Mouse (Mus musculus): ENCODE measurements at regions not wholly inside any gene's neighbourhood (a gene's known extent, or its start where the extent isn't known, plus 50 kb on each side); places are given as distances from the start of the nearest gene placed in this dataset.

GRCm38 (mm10) chr5:16461795-16462194, 91.5 kb upstream of the Hgf start:
- TF ChIP-seq EP300 (IDR thresholded peaks at IDR 0.05; ENCODE audit: low read depth) (no peak), CTCF (IDR thresholded peaks at IDR 0.05; ENCODE audit: low read depth) (no peak)
- 74% methylated on average over 2 of the region's 2 CpGs for WGBS

DNA sequence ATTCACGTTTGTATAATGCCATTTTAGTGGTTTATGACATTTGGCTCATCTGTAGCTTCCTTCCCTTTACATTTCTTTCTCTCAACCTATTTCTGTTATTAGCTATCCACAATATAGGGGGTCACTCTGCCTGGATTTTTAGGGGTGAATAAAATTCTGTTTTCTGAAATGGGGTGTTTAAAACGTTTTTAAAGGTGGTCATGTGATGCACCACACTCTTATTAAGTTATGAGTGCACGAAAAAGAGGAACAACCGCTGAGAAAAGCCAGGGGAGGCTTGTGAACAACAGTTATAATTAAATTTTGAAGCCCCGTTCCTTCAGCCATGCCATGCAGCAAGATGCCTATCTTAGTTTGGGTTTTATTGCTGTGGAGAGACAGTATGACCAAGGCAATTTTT, 87.0 kb upstream of the Hgf start:
- ATAC-seq (ENCODE audit: insufficient read depth, low read depth) (no peak), DNase-seq (ENCODE audit: low spot score) (no peak)
- Histone ChIP-seq H3K4me2 (ENCODE audit: low read depth, low read length) (no peak overlapping the region), H3K9me3 (replicated peaks; ENCODE audit: control insufficient read depth, low read length) (no peaks in the 10 kb centered on the region), H3K36me3 (replicated peaks; ENCODE audit: control insufficient read depth, insufficient read depth, low read length) (no peaks in the 10 kb centered on the region), H3K4me1 (ENCODE audit: control insufficient read depth, insufficient read depth) (peaks cover 6% of the 10 kb centered on the region; the same call in 1 of the 2 replicates), H3K27me3 (ENCODE audit: control insufficient read depth, insufficient read depth, low read length) (no peaks in the 10 kb centered on the region), H3K9ac (replicated peaks; ENCODE audit: low read depth, low read length) (no peak overlapping the region), H3K27ac (ENCODE audit: low read depth) (no peak overlapping the region), H3K4me3 (ENCODE audit: low read depth, low read length) (no peak overlapping the region)
- TF ChIP-seq CTCF (IDR thresholded peaks at IDR 0.05; ENCODE audit: low read depth): no peak
- TF ChIP-seq EP300 (IDR thresholded peaks at IDR 0.05; ENCODE audit: low read depth): no peak
- WGBS: 74% methylated on average over 5 of the region's 5 CpGs

More at GRCm38 (mm10) chr5:16461795-16462194, 91.5 kb upstream of the Hgf start:
- no peaks in the 10 kb centered on the region for H3K4me1 ChIP-seq (ENCODE audit: control insufficient read depth, insufficient read depth)
- H3K9me3 ChIP-seq (replicated peaks; ENCODE audit: control insufficient read depth, low read length): no peaks in the 10 kb centered on the region
- H3K36me3 ChIP-seq (replicated peaks; ENCODE audit: control insufficient read depth, insufficient read depth, low read length): no peaks in the 10 kb centered on the region
- no peak for DNase-seq (ENCODE audit: low spot score)
- no peak for ATAC-seq (ENCODE audit: insufficient read depth, low read depth)
- no peak overlapping the region for H3K9ac ChIP-seq (replicated peaks; ENCODE audit: low read depth, low read length)
- H3K4me3 ChIP-seq (ENCODE audit: low read depth, low read length): no peak overlapping the region
- no peak overlapping the region for H3K4me2 ChIP-seq (ENCODE audit: low read depth, low read length)
- no peak overlapping the region for H3K27ac ChIP-seq (ENCODE audit: low read depth)
- no peaks in the 10 kb centered on the region for H3K27me3 ChIP-seq (ENCODE audit: control insufficient read depth, insufficient read depth, low read length)

GRCm38 (mm10) chr5:16468560-16468959, 84.7 kb upstream of the Hgf start:
- no peaks in the 10 kb centered on the region for H3K36me3 ChIP-seq (replicated peaks; ENCODE audit: control insufficient read depth, insufficient read depth, low read length)
- WGBS: 62% methylated on average over 2 of the region's 2 CpGs
- TF ChIP-seq EP300 (IDR thresholded peaks at IDR 0.05; ENCODE audit: low read depth) (no peak), CTCF (IDR thresholded peaks at IDR 0.05; ENCODE audit: low read depth) (no peak)

GRCm38 (mm10) chr5:16469221-16469620, 84.1 kb upstream of the Hgf start:
- no peak overlapping the region for H3K4me2 ChIP-seq (ENCODE audit: low read depth, low read length)
- ATAC-seq (ENCODE audit: insufficient read depth, low read depth) (no peak), DNase-seq (ENCODE audit: low spot score) (no peak)
- WGBS: 67% methylated on average over 2 of the region's 2 CpGs
- no peak for TF ChIP-seq EP300 (IDR thresholded peaks at IDR 0.05; ENCODE audit: low read depth)
- TF ChIP-seq CTCF (IDR thresholded peaks at IDR 0.05; ENCODE audit: low read depth): no peak
- H3K9me3 ChIP-seq (replicated peaks; ENCODE audit: control insufficient read depth, low read length): no peaks in the 10 kb centered on the region
- H3K36me3 ChIP-seq (replicated peaks; ENCODE audit: control insufficient read depth, insufficient read depth, low read length): no peaks in the 10 kb centered on the region
- no peak overlapping the region for H3K9ac ChIP-seq (replicated peaks; ENCODE audit: low read depth, low read length)
- no peak overlapping the region for H3K4me3 ChIP-seq (ENCODE audit: low read depth, low read length)
- H3K27me3 ChIP-seq (ENCODE audit: control insufficient read depth, insufficient read depth, low read length): no peaks in the 10 kb centered on the region
- H3K4me1 ChIP-seq (ENCODE audit: control insufficient read depth, insufficient read depth): peaks cover 6% of the 10 kb centered on the region; the same call in 1 of the 2 replicates
- no peak overlapping the region for H3K27ac ChIP-seq (ENCODE audit: low read depth)

More at GRCm38 (mm10) chr5:16468560-16468959, 84.7 kb upstream of the Hgf start:
- Histone ChIP-seq H3K27ac (ENCODE audit: low read depth) (no peak overlapping the region), H3K4me1 (ENCODE audit: control insufficient read depth, insufficient read depth) (peaks cover 6% of the 10 kb centered on the region; the same call in 1 of the 2 replicates), H3K27me3 (ENCODE audit: control insufficient read depth, insufficient read depth, low read length) (no peaks in the 10 kb centered on the region), H3K9ac (replicated peaks; ENCODE audit: low read depth, low read length) (no peak overlapping the region), H3K9me3 (replicated peaks; ENCODE audit: control insufficient read depth, low read length) (no peaks in the 10 kb centered on the region), H3K4me3 (ENCODE audit: low read depth, low read length) (no peak overlapping the region), H3K4me2 (ENCODE audit: low read depth, low read length) (no peak overlapping the region)
- no peak for ATAC-seq (ENCODE audit: insufficient read depth, low read depth)
- no peak for DNase-seq (ENCODE audit: low spot score)

GRCm38 (mm10) chr5:16469644-16470275, 83.5 kb upstream of the Hgf start:
- ATAC-seq (ENCODE audit: insufficient read depth, low read depth): peak; percentile 83
- WGBS: 33% methylated on average over 13 of the region's 13 CpGs
- no peak overlapping the region; the same call in 1 of the 2 replicates for H3K9ac ChIP-seq (replicated peaks; ENCODE audit: low read depth, low read length)

More at GRCm38 (mm10) chr5:16469644-16470275, 83.5 kb upstream of the Hgf start:
- Histone ChIP-seq H3K27me3 (ENCODE audit: control insufficient read depth, insufficient read depth, low read length) (no peaks in the 10 kb centered on the region), H3K36me3 (replicated peaks; ENCODE audit: control insufficient read depth, insufficient read depth, low read length) (no peaks in the 10 kb centered on the region), H3K27ac (ENCODE audit: low read depth) (peak overlapping the region; percentile 76), H3K4me2 (ENCODE audit: low read depth, low read length) (peak overlapping the region; percentile 56), H3K4me3 (ENCODE audit: low read depth, low read length) (peak overlapping the region; percentile 29), H3K4me1 (ENCODE audit: control insufficient read depth, insufficient read depth) (peaks cover 6% of the 10 kb centered on the region; the same call in 1 of the 2 replicates), H3K9me3 (replicated peaks; ENCODE audit: control insufficient read depth, low read length) (no peaks in the 10 kb centered on the region)
- no peak for TF ChIP-seq EP300 (IDR thresholded peaks at IDR 0.05; ENCODE audit: low read depth)
- no peak for TF ChIP-seq CTCF (IDR thresholded peaks at IDR 0.05; ENCODE audit: low read depth)
- DNase-seq (ENCODE audit: low spot score): peak; percentile 78

Data from heart, postnatal 0 days (tissue).